Mouse (Mus musculus) intestine, postnatal 0 days (tissue): ENCODE data around the gene Pds5a. TPM values are rescaled to one million over a fixed set of nuclear protein-coding genes. Genes with fewer than 3 reads are reported as not detected.

Experiments used
- ATAC-seq: fragments of 200-750 bp; cut with Nextera tagmentation; 2 replicates; pipeline ENCODE4 v1.8.0; 2017; ENCODE audit warnings: mild to moderate bottlenecking, moderate TSS enrichment, moderate library complexity
- H3K27ac ChIP-seq: fragments of 300-500 bp; sonication (generic); 2 replicates; pipeline ENCODE4 v1.5.1; 2014; ENCODE audit warnings: mild to moderate bottlenecking, low read depth, low read length, moderate library complexity
- H3K27me3 ChIP-seq: fragments of 300-500 bp; sonication (generic); replicated peaks from 2 replicates; pipeline ENCODE4 v1.6.1; 2014; ENCODE audit warnings: low read length, mixed read lengths; ENCODE audit not compliant: control insufficient read depth, insufficient read depth
- H3K36me3 ChIP-seq: fragments of 300-500 bp; sonication (generic); 2 replicates; pipeline ENCODE4 v1.6.1; 2014; ENCODE audit warnings: mild to moderate bottlenecking, moderate library complexity; ENCODE audit not compliant: control insufficient read depth, insufficient read depth
- H3K4me1 ChIP-seq: fragments of 300-500 bp; sonication (generic); replicated peaks from 2 replicates; pipeline ENCODE4 v1.6.1; 2014; ENCODE audit warnings: antibody characterized with exemption, low read length, mixed read lengths; ENCODE audit not compliant: control insufficient read depth, insufficient read depth
- H3K4me2 ChIP-seq: fragments of 300-500 bp; sonication (generic); replicated peaks from 2 replicates; pipeline ENCODE4 v1.6.1; 2014; ENCODE audit warnings: low read depth, mild to moderate bottlenecking, moderate library complexity
- H3K4me3 ChIP-seq: fragments of 300-500 bp; sonication (generic); 2 replicates; pipeline ENCODE4 v1.5.1; 2014; ENCODE audit warnings: low read depth, low read length
- H3K9ac ChIP-seq: fragments of 300-500 bp; sonication (generic); 2 replicates; pipeline ENCODE4 v1.6.1; 2014; ENCODE audit warnings: mild to moderate bottlenecking, low read depth, low read length
- H3K9me3 ChIP-seq: fragments of 300-500 bp; sonication (generic); 2 replicates; pipeline ENCODE4 v1.6.1; 2016; ENCODE audit warnings: mixed run types; ENCODE audit not compliant: control insufficient read depth
- CTCF ChIP-seq: sonication (generic); IDR thresholded peaks from 2 replicates; pipeline ENCODE4 v1.5.1; 2016; ENCODE audit warnings: low read depth, mild to moderate bottlenecking, control low read depth, antibody characterized with exemption, moderate library complexity
- WGBS: fragments of 180-500 bp; shearing (Covaris S2); extraction: QIAGEN DNeasy Blood & Tissue Kit; methylation state at CpG from one replicate; pipeline ENCODE4 v1.1.7; 2014; 5-methylcytosine and 5-hydroxymethylcytosine counted together
- polyA plus RNA-seq: library from polyadenylated mRNA; unstranded; fragments of >200 nt; fragmentation: Nextera tagmentation; extraction: Ambion mirVana; gene quantifications from 2 replicates; pipeline ENCODE4 v1.2.1, GENCODE M21; 2015

Pds5a gene
- polyA plus RNA-seq, 1 experiment from 2014 or later: 21.1 TPM

- no peaks in the 10 kb centered on the region for H3K27me3 ChIP-seq
- H3K9me3 ChIP-seq: no peaks in the 10 kb centered on the region
- H3K4me2 ChIP-seq: no peak overlapping the region
- 85% methylated on average over 7 of the region's 7 CpGs for WGBS
- ATAC-seq: no peak
- no peak overlapping the region for H3K27ac ChIP-seq
- no peak overlapping the region for H3K9ac ChIP-seq
- H3K4me3 ChIP-seq: no peak overlapping the region
- peaks cover 8% of the 10 kb centered on the region for H3K36me3 ChIP-seq
- H3K4me1 ChIP-seq: no peaks in the 10 kb centered on the region
- TF ChIP-seq CTCF: no peak
Measured at GRCm38 (mm10) chr5:65599681-65600080, 98.4 kb downstream of the Pds5a start.

GRCm38 (mm10) chr5:65592421-65592820, 105.7 kb downstream of the Pds5a start:
- H3K9ac ChIP-seq: no peak overlapping the region
- H3K9me3 ChIP-seq: no peaks in the 10 kb centered on the region
- H3K27me3 ChIP-seq: no peaks in the 10 kb centered on the region
- H3K4me1 ChIP-seq: no peaks in the 10 kb centered on the region
- WGBS: 90% methylated on average over 2 of the region's 2 CpGs
- ATAC-seq: no peak
- no peak for TF ChIP-seq CTCF
- H3K4me3 ChIP-seq: no peak overlapping the region
- no peak overlapping the region for H3K4me2 ChIP-seq
- H3K36me3 ChIP-seq: peaks cover 24% of the 10 kb centered on the region; the same call in 1 of the 2 replicates
- no peak overlapping the region for H3K27ac ChIP-seq

GRCm38 (mm10) chr5:65590199-65590598, 107.9 kb downstream of the Pds5a start:
- H3K4me3 ChIP-seq: no peak overlapping the region
- H3K9me3 ChIP-seq: no peaks in the 10 kb centered on the region
- no peaks in the 10 kb centered on the region for H3K4me1 ChIP-seq
- H3K27ac ChIP-seq: no peak overlapping the region
- no peak overlapping the region for H3K9ac ChIP-seq
- no peak overlapping the region for H3K4me2 ChIP-seq
- ATAC-seq: no peak
- WGBS: 86% methylated on average over 1 of the region's 1 CpGs
- H3K36me3 ChIP-seq: peaks cover 24% of the 10 kb centered on the region; the same call in 1 of the 2 replicates
- no peak for TF ChIP-seq CTCF
- H3K27me3 ChIP-seq: no peaks in the 10 kb centered on the region

- Histone ChIP-seq H3K9me3 (no peaks in the 10 kb centered on the region), H3K4me3 (no peak overlapping the region), H3K36me3 (peaks cover 9% of the 10 kb centered on the region; the same call in 1 of the 2 replicates), H3K4me1 (no peaks in the 10 kb centered on the region), H3K4me2 (no peak overlapping the region), H3K9ac (no peak overlapping the region), H3K27me3 (no peaks in the 10 kb centered on the region), H3K27ac (no peak overlapping the region)
- WGBS: 50% methylated on average over 5 of the region's 5 CpGs
- peak; percentile 88 for ATAC-seq
- no peak for TF ChIP-seq CTCF
Measured at GRCm38 (mm10) chr5:65586291-65586690, 111.8 kb downstream of the Pds5a start.

GRCm38 (mm10) chr5:65578545-65578944, 119.5 kb downstream of the Pds5a start:
- no peak for ATAC-seq
- WGBS: 81% methylated on average over 3 of the region's 3 CpGs
- no peaks in the 10 kb centered on the region for H3K9me3 ChIP-seq
- H3K4me2 ChIP-seq: no peak overlapping the region
- no peaks in the 10 kb centered on the region for H3K4me1 ChIP-seq
- no peak overlapping the region for H3K4me3 ChIP-seq
- no peaks in the 10 kb centered on the region for H3K27me3 ChIP-seq
- no peak overlapping the region for H3K9ac ChIP-seq
- peaks cover 16% of the 10 kb centered on the region; the same call in 1 of the 2 replicates for H3K36me3 ChIP-seq
- no peak overlapping the region for H3K27ac ChIP-seq
- TF ChIP-seq CTCF: no peak

- Histone ChIP-seq H3K4me2 (no peak overlapping the region), H3K9ac (no peak overlapping the region), H3K4me1 (no peaks in the 10 kb centered on the region), H3K4me3 (no peak overlapping the region), H3K27me3 (no peaks in the 10 kb centered on the region), H3K27ac (no peak overlapping the region), H3K36me3 (peaks cover 17% of the 10 kb centered on the region), H3K9me3 (no peaks in the 10 kb centered on the region)
- 93% methylated on average over 2 of the region's 2 CpGs for whole genome bisulfite sequencing
- ATAC-seq: no peak
- no peak for TF ChIP-seq CTCF
Measured at GRCm38 (mm10) chr5:65575896-65576295, 122.2 kb downstream of the Pds5a start.

GRCm38 (mm10) chr5:65574876-65575275, 123.2 kb downstream of the Pds5a start:
- no peaks in the 10 kb centered on the region for H3K27me3 ChIP-seq
- H3K4me3 ChIP-seq: no peak overlapping the region
- 71% methylated on average over 2 of the region's 2 CpGs for WGBS
- no peaks in the 10 kb centered on the region for H3K4me1 ChIP-seq
- peaks cover 16% of the 10 kb centered on the region for H3K36me3 ChIP-seq
- ATAC-seq: no peak
- no peak overlapping the region for H3K4me2 ChIP-seq
- no peak overlapping the region for H3K9ac ChIP-seq
- TF ChIP-seq CTCF: no peak
- no peaks in the 10 kb centered on the region for H3K9me3 ChIP-seq
- no peak overlapping the region for H3K27ac ChIP-seq
